Mouse (Mus musculus) spleen, embryonic (tissue): Measurements from ENCODE around the gene Snx3.

ENCODE experiments used
- CTCF ChIA-PET: fragments of 350-600 bp; sonication (Branson Sonifier 250); formaldehyde crosslinking; loops from one replicate; lab custom pipeline; 2022; lab: Charles Lee

Snx3 gene

GRCm38 (mm10) chr10:42504096-42504710, 2.4 kb downstream of the Snx3 start:
- CTCF ChIA-PET, result interaction anchor here (0.6 kb wide), 1 partner anchor 191 kb away, joined by 4 read pairs; no protein-coding TSS in a partner anchor

- CTCF ChIA-PET, result no interaction called here
Measured at GRCm38 (mm10) chr10:42510141-42510540, 8.3 kb downstream of the Snx3 start.

GRCm38 (mm10) chr10:42511184-42512135, 9.6 kb downstream of the Snx3 start:
- CTCF ChIA-PET, result no interaction called here

GRCm38 (mm10) chr10:42514125-42514524, 12.3 kb downstream of the Snx3 start:
- CTCF ChIA-PET, result no interaction called here

GRCm38 (mm10) chr10:42518363-42518762, 16.5 kb downstream of the Snx3 start:
- CTCF ChIA-PET, result no interaction called here

GRCm38 (mm10) chr10:42521315-42521981, 19.6 kb downstream of the Snx3 start:
- CTCF ChIA-PET, result interaction anchor here (0.6 kb wide), 1 partner anchor 61 kb away, joined by 3 read pairs; no protein-coding TSS in a partner anchor

- CTCF ChIA-PET, result interaction anchor here (0.6 to 0.7 kb wide), 2 partner anchors 164 to 1495 kb away, joined by 5 to 14 read pairs; no protein-coding TSS in a partner anchor
Measured at GRCm38 (mm10) chr10:42522912-42523311, 21.1 kb downstream of the Snx3 start.

GRCm38 (mm10) chr10:42523556-42524162, 21.8 kb downstream of the Snx3 start:
- CTCF ChIA-PET, result no interaction called here

GRCm38 (mm10) chr10:42525682-42526081, 23.9 kb downstream of the Snx3 start:
- CTCF ChIA-PET, result no interaction called here

GRCm38 (mm10) chr10:42533836-42534453, 32.1 kb downstream of the Snx3 start:
- CTCF ChIA-PET, result no interaction called here

- CTCF ChIA-PET, result no interaction called here
Measured at GRCm38 (mm10) chr10:42537571-42538316, 35.9 kb downstream of the Snx3 start.

GRCm38 (mm10) chr10:42545707-42546503, 44.1 kb downstream of the Snx3 start:
- CTCF ChIA-PET, result no interaction called here

- CTCF ChIA-PET, result no interaction called here
Measured at GRCm38 (mm10) chr10:42546507-42546906, 44.7 kb downstream of the Snx3 start.

GRCm38 (mm10) chr10:42559581-42560200, 57.9 kb downstream of the Snx3 start:
- CTCF ChIA-PET, result no interaction called here

GRCm38 (mm10) chr10:42562272-42562671, 60.4 kb downstream of the Snx3 start:
- CTCF ChIA-PET, result no interaction called here

- CTCF ChIA-PET, result interaction anchor here (0.6 kb wide), 1 partner anchor 15 kb away, joined by 3 read pairs; no protein-coding TSS in a partner anchor
Measured at GRCm38 (mm10) chr10:42572567-42572966, 70.7 kb downstream of the Snx3 start.

GRCm38 (mm10) chr10:42572971-42573370, 71.1 kb downstream of the Snx3 start:
- CTCF ChIA-PET, result no interaction called here

- CTCF ChIA-PET, result no interaction called here
Measured at GRCm38 (mm10) chr10:42574639-42575038, 72.8 kb downstream of the Snx3 start.
